Mouse (Mus musculus) layer of hippocampus, adult 8-10 months (tissue): ENCODE results near the gene Cdc42se2. TPM values are rescaled to one million over a fixed set of nuclear protein-coding genes. Genes with fewer than 3 reads are reported as not detected.

Experiments used
- DNase-seq, 2 experiments: peaks; one replicate each; pipeline ENCODE4 v3.0.0; 2022; ENCODE audit warnings: low spot score in 2 of 2
- total RNA-seq, 4 experiments: library from RNA; stranded (reverse); gene quantifications; 2 replicates each; pipeline ENCODE4 v1.2.4; 2022

Cdc42se2 gene
- total RNA-seq, 4 experiments from 2014 or later = 125 to 130 (median 128) TPM

GRCm38 (mm10) chr11:54710512-54711293, 76.8 kb downstream of the Cdc42se2 start:
- DNase-seq = no peak

- no peak for DNase-seq
Observed at GRCm38 (mm10) chr11:54709645-54710044, 77.8 kb downstream of the Cdc42se2 start.

GRCm38 (mm10) chr11:54708153-54708552, 79.3 kb downstream of the Cdc42se2 start:
- DNase-seq = no peak

GRCm38 (mm10) chr11:54703306-54703705, 84.2 kb downstream of the Cdc42se2 start:
- peak; percentile 48 to 79 for DNase-seq

GRCm38 (mm10) chr11:54701848-54702247, 85.6 kb downstream of the Cdc42se2 start:
- DNase-seq = no peak

- no peak for DNase-seq
Observed at GRCm38 (mm10) chr11:54699972-54700371, 87.5 kb downstream of the Cdc42se2 start.

- DNase-seq = no peak
Observed at GRCm38 (mm10) chr11:54698636-54699035, 88.8 kb downstream of the Cdc42se2 start.

- no peak for DNase-seq
Observed at GRCm38 (mm10) chr11:54697611-54698010, 89.9 kb downstream of the Cdc42se2 start.

- no peak for DNase-seq
Observed at GRCm38 (mm10) chr11:54695951-54696350, 91.5 kb downstream of the Cdc42se2 start.

GRCm38 (mm10) chr11:54694291-54694690, 93.2 kb downstream of the Cdc42se2 start:
- DNase-seq = no peak

GRCm38 (mm10) chr11:54693696-54694095, 93.8 kb downstream of the Cdc42se2 start:
- no peak for DNase-seq

- peak in 1 of 2 experiments; percentile 33 for DNase-seq
Observed at GRCm38 (mm10) chr11:54691179-54691578, 96.3 kb downstream of the Cdc42se2 start.

- no peak for DNase-seq
Observed at GRCm38 (mm10) chr11:54690171-54690570, 97.3 kb downstream of the Cdc42se2 start.

- DNase-seq = no peak
Observed at GRCm38 (mm10) chr11:54684831-54685230, 102.6 kb downstream of the Cdc42se2 start.

GRCm38 (mm10) chr11:54679141-54679540, 108.3 kb downstream of the Cdc42se2 start:
- no peak for DNase-seq

- no peak for DNase-seq
Observed at GRCm38 (mm10) chr11:54675792-54676489, 111.5 kb downstream of the Cdc42se2 start.

- DNase-seq = no peak
Observed at GRCm38 (mm10) chr11:54673575-54674298, 113.7 kb downstream of the Cdc42se2 start.

Other genes with a start within 250 kb of the Cdc42se2 start
- 10 to 100 TPM; 28.0 to 34.3 (median 30.4) TPM for gene Lyrm7, start 73.2 kb upstream of the Cdc42se2 start, total RNA-seq
- gene Hint1, start 78.7 kb upstream of the Cdc42se2 start, total RNA-seq = 100 to 1,000 TPM; 219 to 289 (median 258) TPM
- gene Gpx3, start 114.8 kb upstream of the Cdc42se2 start, total RNA-seq = 1 to 10 TPM; 4.4 to 8.8 (median 5.1) TPM
- 10 to 100 TPM; 31.4 to 34.3 (median 33.9) TPM for gene Tnip1, start 175.2 kb upstream of the Cdc42se2 start, total RNA-seq
- 10 to 100 TPM; 85.6 to 95.3 (median 89.4) TPM for gene Anxa6, start 245.8 kb upstream of the Cdc42se2 start, total RNA-seq